Mouse (Mus musculus): ENCODE results near the gene Rnf217. TPM values are rescaled to one million over a fixed set of nuclear protein-coding genes. Genes with fewer than 3 reads are reported as not detected.

The Rnf217 gene
- total RNA-seq (2014; rRNA removed) = 7.8 and 8.0 TPM in 2 replicates
- 2.4 and 3.5 TPM in 2 replicates for polyA plus RNA-seq (2012; rRNA removed)

GRCm38 (mm10) chr10:31609066-31609961 is at the start of gene Rnf217:
Rnf217 (minus strand) TSS chr10:31609184.
- no peaks in the 10 kb centered on the region for H3K36me3 ChIP-seq (ENCODE audit: control insufficient read depth, insufficient read depth, low read length)
- DNase-seq (ENCODE audit: extremely low read depth, low read depth, low spot score) = peak; percentile 59
- peak within 1 kb of the TSS; percentile 69 for H3K4me3 ChIP-seq (ENCODE audit: insufficient read depth, low read depth, low read length)
- H3K27me3 ChIP-seq (ENCODE audit: control insufficient read depth, insufficient read depth, low read length) = no peaks in the 10 kb centered on the region; the same call in 1 of the 2 replicates
- peak within 1 kb of the TSS; percentile 99 for H3K9ac ChIP-seq (ENCODE audit: low read depth, low read length)
- H3K4me1 ChIP-seq (ENCODE audit: control insufficient read depth, insufficient read depth, low read length) = peaks cover 14% of the 10 kb centered on the region
- H3K79me2 ChIP-seq (ENCODE audit: control insufficient read depth, insufficient read depth, low read length) = peaks cover 26% of the 10 kb centered on the region
- peak within 1 kb of the TSS; percentile 100 for H3K27ac ChIP-seq (replicated peaks; ENCODE audit: insufficient read depth, low read depth, low read length)
- TF ChIP-seq POLR2A (IDR thresholded peaks at IDR 0.05; ENCODE audit: extremely low read depth, insufficient read depth, low read length) (0 out of 2 replicates have a peak, but pooled peaks have one; percentile 30), CTCF (IDR thresholded peaks at IDR 0.05; ENCODE audit: low read depth, low read length) (no peak)
- WGBS = under 1% methylated on average over 99 of the region's 106 CpGs

- 58% methylated on average over 3 of the region's 3 CpGs for WGBS
- Histone ChIP-seq H3K4me1 (ENCODE audit: control insufficient read depth, insufficient read depth, low read length) (no peaks in the 10 kb centered on the region; the same call in 1 of the 2 replicates), H3K4me3 (ENCODE audit: insufficient read depth, low read depth, low read length) (no peak overlapping the region), H3K9ac (ENCODE audit: low read depth, low read length) (no peak overlapping the region), H3K36me3 (ENCODE audit: control insufficient read depth, insufficient read depth, low read length) (no peaks in the 10 kb centered on the region), H3K27me3 (ENCODE audit: control insufficient read depth, insufficient read depth, low read length) (no peaks in the 10 kb centered on the region), H3K27ac (replicated peaks; ENCODE audit: insufficient read depth, low read depth, low read length) (no peak overlapping the region), H3K79me2 (ENCODE audit: control insufficient read depth, insufficient read depth, low read length) (no peaks in the 10 kb centered on the region)
- peak; percentile 14 for DNase-seq (ENCODE audit: extremely low read depth, low read depth, low spot score)
- no peak for TF ChIP-seq POLR2A (IDR thresholded peaks at IDR 0.05; ENCODE audit: extremely low read depth, insufficient read depth, low read length)
- no peak for TF ChIP-seq CTCF (IDR thresholded peaks at IDR 0.05; ENCODE audit: low read depth, low read length)
These were observed 38.3 kb upstream of the Rnf217 start for GRCm38 (mm10) chr10:31647270-31647669.

GRCm38 (mm10) chr10:31646083-31646482 is 37.1 kb upstream of the Rnf217 start:
- no peak for TF ChIP-seq POLR2A (IDR thresholded peaks at IDR 0.05; ENCODE audit: extremely low read depth, insufficient read depth, low read length)
- TF ChIP-seq CTCF (IDR thresholded peaks at IDR 0.05; ENCODE audit: low read depth, low read length) = no peak
- Histone ChIP-seq H3K36me3 (ENCODE audit: control insufficient read depth, insufficient read depth, low read length) (no peaks in the 10 kb centered on the region), H3K4me3 (ENCODE audit: insufficient read depth, low read depth, low read length) (no peak overlapping the region), H3K27ac (replicated peaks; ENCODE audit: insufficient read depth, low read depth, low read length) (no peak overlapping the region), H3K27me3 (ENCODE audit: control insufficient read depth, insufficient read depth, low read length) (no peaks in the 10 kb centered on the region), H3K9ac (ENCODE audit: low read depth, low read length) (no peak overlapping the region), H3K4me1 (ENCODE audit: control insufficient read depth, insufficient read depth, low read length) (no peaks in the 10 kb centered on the region; the same call in 1 of the 2 replicates), H3K79me2 (ENCODE audit: control insufficient read depth, insufficient read depth, low read length) (no peaks in the 10 kb centered on the region)
- WGBS = 64% methylated on average over 1 of the region's 1 CpGs
- no peak for DNase-seq (ENCODE audit: extremely low read depth, low read depth, low spot score)

- H3K4me3 ChIP-seq (ENCODE audit: insufficient read depth, low read depth, low read length) = no peak overlapping the region
- no peak overlapping the region for H3K9ac ChIP-seq (ENCODE audit: low read depth, low read length)
- no peak for DNase-seq (ENCODE audit: extremely low read depth, low read depth, low spot score)
- no peak overlapping the region for H3K27ac ChIP-seq (replicated peaks; ENCODE audit: insufficient read depth, low read depth, low read length)
- WGBS = 87% methylated on average over 3 of the region's 3 CpGs
- H3K79me2 ChIP-seq (ENCODE audit: control insufficient read depth, insufficient read depth, low read length) = no peaks in the 10 kb centered on the region
- no peaks in the 10 kb centered on the region for H3K27me3 ChIP-seq (ENCODE audit: control insufficient read depth, insufficient read depth, low read length)
- no peaks in the 10 kb centered on the region for H3K36me3 ChIP-seq (ENCODE audit: control insufficient read depth, insufficient read depth, low read length)
- TF ChIP-seq CTCF (IDR thresholded peaks at IDR 0.05; ENCODE audit: low read depth, low read length) (no peak), POLR2A (IDR thresholded peaks at IDR 0.05; ENCODE audit: extremely low read depth, insufficient read depth, low read length) (no peak)
- H3K4me1 ChIP-seq (ENCODE audit: control insufficient read depth, insufficient read depth, low read length) = peaks cover 2% of the 10 kb centered on the region; the same call in 1 of the 2 replicates
These were observed 26.1 kb upstream of the Rnf217 start for GRCm38 (mm10) chr10:31635098-31635497.

GRCm38 (mm10) chr10:31632005-31632404 is 23.0 kb upstream of the Rnf217 start:
- Histone ChIP-seq H3K4me1 (ENCODE audit: control insufficient read depth, insufficient read depth, low read length) (peaks cover 2% of the 10 kb centered on the region; the same call in 1 of the 2 replicates), H3K9ac (ENCODE audit: low read depth, low read length) (no peak overlapping the region), H3K36me3 (ENCODE audit: control insufficient read depth, insufficient read depth, low read length) (no peaks in the 10 kb centered on the region), H3K4me3 (ENCODE audit: insufficient read depth, low read depth, low read length) (no peak overlapping the region), H3K27ac (replicated peaks; ENCODE audit: insufficient read depth, low read depth, low read length) (no peak overlapping the region), H3K79me2 (ENCODE audit: control insufficient read depth, insufficient read depth, low read length) (no peaks in the 10 kb centered on the region), H3K27me3 (ENCODE audit: control insufficient read depth, insufficient read depth, low read length) (no peaks in the 10 kb centered on the region)
- peak; percentile 40 for DNase-seq (ENCODE audit: extremely low read depth, low read depth, low spot score)
- TF ChIP-seq CTCF (IDR thresholded peaks at IDR 0.05; ENCODE audit: low read depth, low read length) = no peak
- TF ChIP-seq POLR2A (IDR thresholded peaks at IDR 0.05; ENCODE audit: extremely low read depth, insufficient read depth, low read length) = no peak
- 69% methylated on average over 1 of the region's 1 CpGs for WGBS
